Mouse (Mus musculus): ENCODE measurements around the gene Rbm34. TPM values are rescaled to one million over a fixed set of nuclear protein-coding genes. Genes with fewer than 3 reads are reported as not detected.

Gene Rbm34
- polyA plus RNA-seq, 1 experiment from 2014 or later = 23.9 TPM

GRCm38 (mm10) chr8:126944781-126945691 is 25.8 kb downstream of the Rbm34 start:
- peak; percentile 62 for ATAC-seq
- peaks cover 26% of the 10 kb centered on the region for H3K4me1 ChIP-seq (replicated peaks; ENCODE audit: control insufficient read depth, insufficient read depth, low read length)
- peak overlapping the region; percentile 66 for H3K4me2 ChIP-seq (ENCODE audit: low read length)
- no peaks in the 10 kb centered on the region for H3K9me3 ChIP-seq (ENCODE audit: control insufficient read depth, low read length)
- peak overlapping the region; percentile 79 for H3K27ac ChIP-seq (ENCODE audit: low read length)
- H3K4me3 ChIP-seq (replicated peaks; ENCODE audit: low read length) = peak overlapping the region; percentile 87
- peaks cover 2% of the 10 kb centered on the region; the same call in 1 of the 2 replicates for H3K36me3 ChIP-seq (ENCODE audit: control insufficient read depth, insufficient read depth)
- H3K9ac ChIP-seq (replicated peaks; ENCODE audit: low read depth, low read length) = peak overlapping the region; percentile 88
- no peaks in the 10 kb centered on the region for H3K27me3 ChIP-seq (replicated peaks; ENCODE audit: control insufficient read depth, insufficient read depth, low read length)
- WGBS = under 1% methylated on average over 46 of the region's 46 CpGs

DNA sequence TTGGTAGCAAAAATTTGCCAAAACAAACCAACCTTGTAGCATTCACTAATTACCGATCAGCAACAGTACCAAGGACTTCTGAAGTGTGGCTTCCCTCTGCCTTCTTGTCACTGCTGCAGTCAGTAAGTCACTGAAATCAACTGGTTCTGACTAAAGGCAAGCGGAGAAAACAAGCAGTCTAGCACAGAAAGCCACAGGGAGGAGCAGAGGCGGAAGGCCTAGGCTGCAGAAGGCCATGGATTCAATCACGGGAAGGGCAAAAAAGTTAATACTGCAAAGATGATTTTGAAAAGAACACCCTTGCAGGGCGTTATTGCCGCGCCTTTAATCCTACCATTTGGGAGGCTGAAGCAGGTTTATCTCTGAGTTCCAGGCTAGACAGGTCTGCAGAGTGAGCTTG is 27.3 kb downstream of the Rbm34 start:
- no peaks in the 10 kb centered on the region for H3K27me3 ChIP-seq (replicated peaks; ENCODE audit: control insufficient read depth, insufficient read depth, low read length)
- no peak overlapping the region for H3K9ac ChIP-seq (replicated peaks; ENCODE audit: low read depth, low read length)
- H3K4me1 ChIP-seq (replicated peaks; ENCODE audit: control insufficient read depth, insufficient read depth, low read length) = peaks cover 26% of the 10 kb centered on the region
- 94% methylated on average over 7 of the region's 7 CpGs for WGBS
- no peak overlapping the region for H3K4me3 ChIP-seq (replicated peaks; ENCODE audit: low read length)
- no peak overlapping the region for H3K27ac ChIP-seq (ENCODE audit: low read length)
- H3K36me3 ChIP-seq (ENCODE audit: control insufficient read depth, insufficient read depth) = peaks cover 8% of the 10 kb centered on the region; the same call in 1 of the 2 replicates
- H3K9me3 ChIP-seq (ENCODE audit: control insufficient read depth, low read length) = no peaks in the 10 kb centered on the region
- H3K4me2 ChIP-seq (ENCODE audit: low read length) = no peak overlapping the region
- no peak for ATAC-seq

DNA sequence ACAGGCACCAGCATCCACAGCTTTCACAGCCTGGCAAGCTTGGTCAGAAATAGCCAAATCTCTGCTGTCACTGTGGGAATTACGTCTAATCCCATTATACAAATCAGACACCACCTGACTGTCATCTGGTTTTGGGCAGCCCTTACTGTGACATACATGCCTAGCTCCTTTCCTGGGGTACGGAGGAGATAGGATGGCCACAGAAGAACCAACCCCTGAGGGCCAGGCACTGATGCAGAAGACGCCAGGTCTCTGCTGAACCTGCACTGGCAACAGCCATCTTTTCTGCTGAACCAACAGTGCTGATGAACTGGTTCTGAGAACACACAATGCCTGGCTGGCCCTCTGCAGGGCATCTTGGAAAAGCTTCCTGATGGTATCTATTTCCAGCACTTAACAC is 33.5 kb downstream of the Rbm34 start:
- 0 out of 2 replicates have a peak, but pooled peaks cover 4% of the 10 kb centered on the region for H3K4me1 ChIP-seq (replicated peaks; ENCODE audit: control insufficient read depth, insufficient read depth, low read length)
- H3K9ac ChIP-seq (replicated peaks; ENCODE audit: low read depth, low read length) = no peak overlapping the region
- WGBS = 90% methylated on average over 3 of the region's 3 CpGs
- ATAC-seq = no peak
- H3K27me3 ChIP-seq (replicated peaks; ENCODE audit: control insufficient read depth, insufficient read depth, low read length) = no peaks in the 10 kb centered on the region
- no peak overlapping the region for H3K27ac ChIP-seq (ENCODE audit: low read length)
- H3K36me3 ChIP-seq (ENCODE audit: control insufficient read depth, insufficient read depth) = peaks cover 34% of the 10 kb centered on the region
- H3K9me3 ChIP-seq (ENCODE audit: control insufficient read depth, low read length) = no peaks in the 10 kb centered on the region
- no peak overlapping the region for H3K4me3 ChIP-seq (replicated peaks; ENCODE audit: low read length)
- H3K4me2 ChIP-seq (ENCODE audit: low read length) = no peak overlapping the region

DNA sequence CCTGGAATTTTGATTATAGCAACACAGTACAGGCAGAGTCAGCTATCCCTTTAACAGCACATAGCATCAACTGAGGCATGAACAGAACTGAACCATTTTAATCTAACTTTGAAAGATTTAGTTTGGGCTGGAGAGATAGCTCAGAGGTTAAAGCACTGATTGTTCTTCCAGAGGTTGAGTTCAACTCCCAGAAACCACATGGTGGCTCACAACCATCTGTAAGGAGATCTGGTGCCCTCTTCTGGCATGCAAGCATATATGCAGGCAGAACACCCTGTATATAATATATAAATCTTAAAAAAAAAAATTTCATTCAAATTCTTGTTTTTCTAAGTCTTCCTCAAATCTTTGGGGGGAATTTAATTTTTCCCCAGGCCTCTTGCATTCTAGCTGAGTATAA is 34.9 kb downstream of the Rbm34 start:
- H3K27ac ChIP-seq (ENCODE audit: low read length) = no peak overlapping the region
- ATAC-seq = no peak

GRCm38 (mm10) chr8:126935387-126935786 is 35.5 kb downstream of the Rbm34 start:
- no peak overlapping the region for H3K9ac ChIP-seq (replicated peaks; ENCODE audit: low read depth, low read length)
- H3K4me3 ChIP-seq (replicated peaks; ENCODE audit: low read length) = no peak overlapping the region
- H3K9me3 ChIP-seq (ENCODE audit: control insufficient read depth, low read length) = no peaks in the 10 kb centered on the region
- H3K4me1 ChIP-seq (replicated peaks; ENCODE audit: control insufficient read depth, insufficient read depth, low read length) = no peaks in the 10 kb centered on the region
- no peak overlapping the region for H3K27ac ChIP-seq (ENCODE audit: low read length)
- H3K4me2 ChIP-seq (ENCODE audit: low read length) = no peak overlapping the region
- WGBS = 100% methylated on average over 2 of the region's 2 CpGs
- no peaks in the 10 kb centered on the region for H3K27me3 ChIP-seq (replicated peaks; ENCODE audit: control insufficient read depth, insufficient read depth, low read length)
- peaks cover 36% of the 10 kb centered on the region for H3K36me3 ChIP-seq (ENCODE audit: control insufficient read depth, insufficient read depth)
- no peak for ATAC-seq

More for the DNA sequence above, 34.9 kb downstream of the Rbm34 start:
- Histone ChIP-seq H3K36me3 (ENCODE audit: control insufficient read depth, insufficient read depth) (peaks cover 36% of the 10 kb centered on the region), H3K4me1 (replicated peaks; ENCODE audit: control insufficient read depth, insufficient read depth, low read length) (no peaks in the 10 kb centered on the region), H3K4me2 (ENCODE audit: low read length) (no peak overlapping the region), H3K9ac (replicated peaks; ENCODE audit: low read depth, low read length) (no peak overlapping the region), H3K4me3 (replicated peaks; ENCODE audit: low read length) (no peak overlapping the region), H3K9me3 (ENCODE audit: control insufficient read depth, low read length) (no peaks in the 10 kb centered on the region), H3K27me3 (replicated peaks; ENCODE audit: control insufficient read depth, insufficient read depth, low read length) (no peaks in the 10 kb centered on the region)

DNA sequence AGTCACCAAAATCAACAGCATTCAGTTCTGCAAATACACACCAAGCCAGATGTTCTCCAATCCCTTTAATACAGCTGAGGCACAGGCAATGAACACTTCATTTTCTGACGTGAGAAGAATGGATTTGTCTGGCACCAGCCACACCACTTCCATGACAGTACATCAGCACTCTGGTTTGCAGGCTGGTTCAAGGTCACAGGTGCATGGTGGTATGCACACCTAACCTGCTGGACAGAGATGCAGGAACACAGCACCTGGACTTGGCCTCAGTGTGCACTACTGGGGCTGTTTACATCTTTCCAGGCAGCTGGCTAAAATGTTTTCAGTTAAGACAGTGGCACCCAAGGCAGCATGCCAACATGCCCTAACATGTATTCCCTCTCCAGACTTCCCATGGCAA is 38.2 kb downstream of the Rbm34 start:
- no peaks in the 10 kb centered on the region for H3K9me3 ChIP-seq (ENCODE audit: control insufficient read depth, low read length)
- H3K4me1 ChIP-seq (replicated peaks; ENCODE audit: control insufficient read depth, insufficient read depth, low read length) = no peaks in the 10 kb centered on the region
- no peak overlapping the region for H3K9ac ChIP-seq (replicated peaks; ENCODE audit: low read depth, low read length)
- no peaks in the 10 kb centered on the region for H3K27me3 ChIP-seq (replicated peaks; ENCODE audit: control insufficient read depth, insufficient read depth, low read length)
- WGBS = 84% methylated on average over 1 of the region's 1 CpGs
- peaks cover 28% of the 10 kb centered on the region for H3K36me3 ChIP-seq (ENCODE audit: control insufficient read depth, insufficient read depth)
- no peak overlapping the region for H3K27ac ChIP-seq (ENCODE audit: low read length)
- no peak overlapping the region for H3K4me2 ChIP-seq (ENCODE audit: low read length)
- ATAC-seq = no peak
- H3K4me3 ChIP-seq (replicated peaks; ENCODE audit: low read length) = no peak overlapping the region

GRCm38 (mm10) chr8:126932249-126932648 is 38.6 kb downstream of the Rbm34 start:
- no peaks in the 10 kb centered on the region for H3K9me3 ChIP-seq (ENCODE audit: control insufficient read depth, low read length)
- no peak for ATAC-seq
- no peak overlapping the region for H3K4me2 ChIP-seq (ENCODE audit: low read length)
- H3K4me1 ChIP-seq (replicated peaks; ENCODE audit: control insufficient read depth, insufficient read depth, low read length) = no peaks in the 10 kb centered on the region
- H3K27me3 ChIP-seq (replicated peaks; ENCODE audit: control insufficient read depth, insufficient read depth, low read length) = no peaks in the 10 kb centered on the region
- no peak overlapping the region for H3K27ac ChIP-seq (ENCODE audit: low read length)
- no peak overlapping the region for H3K4me3 ChIP-seq (replicated peaks; ENCODE audit: low read length)
- H3K36me3 ChIP-seq (ENCODE audit: control insufficient read depth, insufficient read depth) = peaks cover 25% of the 10 kb centered on the region
- WGBS = 93% methylated on average over 1 of the region's 1 CpGs
- no peak overlapping the region for H3K9ac ChIP-seq (replicated peaks; ENCODE audit: low read depth, low read length)

DNA sequence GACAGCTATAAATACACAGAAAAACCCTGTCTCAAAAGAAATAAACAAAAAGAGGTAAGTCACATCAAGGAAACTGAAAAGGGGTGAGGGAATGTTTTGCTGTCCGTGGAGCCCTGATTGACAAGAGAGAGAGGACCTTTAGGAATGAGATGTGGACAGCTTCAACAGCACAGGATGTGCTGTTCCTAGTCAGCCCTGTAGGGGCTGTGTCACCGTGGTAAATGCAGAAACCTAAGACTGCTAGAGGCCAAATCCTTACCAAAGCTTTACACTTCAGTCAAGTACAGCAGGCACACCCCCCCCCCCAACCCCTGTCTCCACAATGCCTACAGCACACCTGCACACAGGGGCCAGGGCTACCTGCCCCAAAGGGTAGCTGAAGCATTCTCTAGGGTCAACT is 39.2 kb downstream of the Rbm34 start:
- H3K36me3 ChIP-seq (ENCODE audit: control insufficient read depth, insufficient read depth) = peaks cover 22% of the 10 kb centered on the region
- WGBS = 53% methylated on average over 2 of the region's 2 CpGs

GRCm38 (mm10) chr8:126929607-126930161 is 41.2 kb downstream of the Rbm34 start:
- 78% methylated on average over 3 of the region's 3 CpGs for WGBS
- Histone ChIP-seq H3K4me2 (ENCODE audit: low read length) (no peak overlapping the region), H3K27ac (ENCODE audit: low read length) (no peak overlapping the region), H3K9me3 (ENCODE audit: control insufficient read depth, low read length) (no peaks in the 10 kb centered on the region), H3K4me3 (replicated peaks; ENCODE audit: low read length) (no peak overlapping the region), H3K9ac (replicated peaks; ENCODE audit: low read depth, low read length) (no peak overlapping the region), H3K36me3 (ENCODE audit: control insufficient read depth, insufficient read depth) (0 out of 2 replicates have a peak, but pooled peaks cover 8% of the 10 kb centered on the region), H3K4me1 (replicated peaks; ENCODE audit: control insufficient read depth, insufficient read depth, low read length) (no peaks in the 10 kb centered on the region), H3K27me3 (replicated peaks; ENCODE audit: control insufficient read depth, insufficient read depth, low read length) (no peaks in the 10 kb centered on the region)
- peak; percentile 34; the same call in 1 of the 2 replicates for ATAC-seq

More for the DNA sequence above, 39.2 kb downstream of the Rbm34 start:
- H3K9ac ChIP-seq (replicated peaks; ENCODE audit: low read depth, low read length) = no peak overlapping the region
- no peaks in the 10 kb centered on the region for H3K4me1 ChIP-seq (replicated peaks; ENCODE audit: control insufficient read depth, insufficient read depth, low read length)
- no peaks in the 10 kb centered on the region for H3K9me3 ChIP-seq (ENCODE audit: control insufficient read depth, low read length)
- H3K27ac ChIP-seq (ENCODE audit: low read length) = no peak overlapping the region
- no peaks in the 10 kb centered on the region for H3K27me3 ChIP-seq (replicated peaks; ENCODE audit: control insufficient read depth, insufficient read depth, low read length)
- no peak overlapping the region for H3K4me3 ChIP-seq (replicated peaks; ENCODE audit: low read length)
- ATAC-seq = no peak
- no peak overlapping the region for H3K4me2 ChIP-seq (ENCODE audit: low read length)

Measured in forebrain, embryonic 16.5 days (tissue).